Mouse (Mus musculus): ENCODE measurements at regions not wholly inside any gene's neighbourhood (a gene's known extent, or its start where the extent isn't known, plus 50 kb on each side); places are given as distances from the start of the nearest gene placed in this dataset.

DNA sequence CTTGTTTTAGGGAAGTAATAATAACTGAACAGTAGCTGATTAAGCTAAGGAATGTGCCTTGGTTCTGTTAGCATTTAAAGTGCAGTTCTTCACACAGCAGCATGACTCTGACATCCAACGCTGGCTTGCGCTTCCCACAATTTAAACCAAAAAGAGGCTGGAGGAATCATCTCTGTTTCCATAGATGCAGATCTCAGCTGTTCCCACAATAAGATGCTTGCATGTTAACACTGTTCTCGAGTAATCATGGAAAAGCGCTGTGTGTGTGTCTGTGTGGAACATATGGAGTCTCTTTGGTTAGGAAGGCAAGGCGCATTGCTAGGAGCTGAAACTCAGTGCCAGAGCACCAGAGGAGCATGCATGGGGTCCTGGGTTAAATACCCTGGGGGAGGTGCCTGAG lies 56.7 kb upstream of the Nudt7 start:
- H3K27me3 ChIP-seq (ENCODE audit: control insufficient read depth, insufficient read depth, low read length): no peaks in the 10 kb centered on the region
- TF ChIP-seq POLR2A (IDR thresholded peaks at IDR 0.05; ENCODE audit: low read depth, low read length) (no peak), CTCF (IDR thresholded peaks at IDR 0.05; ENCODE audit: extremely low read depth, insufficient read depth, insufficient read length, insufficient replicate concordance) (no peak)
- H3K27ac ChIP-seq (ENCODE audit: insufficient read depth, low read length): no peak overlapping the region
- 89% methylated on average over 5 of the region's 5 CpGs for WGBS
- H3K4me3 ChIP-seq (ENCODE audit: extremely low read depth, insufficient read depth, insufficient read length): no peak overlapping the region
- no peaks in the 10 kb centered on the region for H3K4me1 ChIP-seq (ENCODE audit: control insufficient read depth, insufficient read depth, insufficient read length)
- DNase-seq (ENCODE audit: low read depth in 1 of 2, low spot score in 2 of 2): no peak
- H3K36me3 ChIP-seq (ENCODE audit: control insufficient read depth, insufficient read depth, low read length): no peaks in the 10 kb centered on the region

DNA sequence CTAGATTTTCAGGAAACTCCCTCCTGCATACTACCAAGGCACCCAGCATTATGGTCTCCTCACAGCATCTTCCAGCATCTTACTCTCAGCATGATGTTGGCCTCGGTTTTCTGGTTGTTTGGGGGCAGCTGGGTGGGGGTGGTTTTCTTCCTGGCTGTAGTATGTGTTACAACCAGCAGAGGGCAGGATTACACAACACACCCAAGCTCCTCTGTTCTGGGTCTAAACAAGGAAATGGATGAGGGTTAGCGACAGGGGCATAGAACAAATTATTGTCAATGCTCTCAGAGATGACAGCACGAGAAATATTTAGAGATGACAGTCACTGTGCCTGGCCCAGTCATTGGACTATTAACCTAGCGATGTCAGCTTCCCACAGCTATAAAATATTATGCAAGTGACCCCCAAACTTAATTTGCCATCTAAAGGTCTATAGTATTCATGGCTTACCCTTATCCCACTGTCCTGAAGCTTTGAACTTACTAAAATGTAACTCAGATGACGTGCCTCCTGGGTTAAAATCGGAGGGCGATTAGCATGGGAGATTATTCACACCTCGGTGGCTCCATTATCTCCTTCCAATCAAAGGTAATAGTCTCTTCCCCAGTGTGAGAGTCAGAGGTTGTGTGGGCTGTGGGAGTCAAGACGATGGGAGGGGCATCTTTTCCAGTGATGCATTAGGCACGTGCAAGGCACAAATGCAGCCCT lies 52.2 kb upstream of the Nudt7 start:
- TF ChIP-seq CTCF (IDR thresholded peaks at IDR 0.05; ENCODE audit: extremely low read depth, insufficient read depth, insufficient read length, insufficient replicate concordance) (peak; percentile 36; the same call in 1 of the 2 replicates), POLR2A (IDR thresholded peaks at IDR 0.05; ENCODE audit: low read depth, low read length) (no peak)
- H3K27me3 ChIP-seq (ENCODE audit: control insufficient read depth, insufficient read depth, low read length): no peaks in the 10 kb centered on the region

DNA sequence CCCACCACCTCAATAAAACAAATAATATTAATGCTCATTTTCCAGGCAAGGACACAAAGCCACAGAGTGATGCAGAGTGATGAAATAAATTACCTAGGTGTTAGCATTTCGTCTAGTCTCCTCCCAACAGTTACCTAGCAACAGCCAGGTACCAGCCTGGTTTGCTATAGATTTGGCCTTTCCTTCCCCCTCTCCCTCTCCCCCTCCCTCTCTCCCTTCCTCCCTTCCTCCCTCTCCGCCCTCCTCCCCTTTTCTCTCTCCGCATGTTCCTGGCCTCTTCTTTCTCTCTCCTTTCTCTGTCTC lies 51.6 kb upstream of the Nudt7 start:
- no peaks in the 10 kb centered on the region for H3K36me3 ChIP-seq (ENCODE audit: control insufficient read depth, insufficient read depth, low read length)
- 76% methylated on average over 3 of the region's 3 CpGs for WGBS
- no peaks in the 10 kb centered on the region for H3K4me1 ChIP-seq (ENCODE audit: control insufficient read depth, insufficient read depth, insufficient read length)
- no peak overlapping the region for H3K27ac ChIP-seq (ENCODE audit: insufficient read depth, low read length)
- DNase-seq (ENCODE audit: low read depth in 1 of 2, low spot score in 2 of 2): no peak
- H3K27me3 ChIP-seq (ENCODE audit: control insufficient read depth, insufficient read depth, low read length): no peaks in the 10 kb centered on the region
- no peak overlapping the region for H3K4me3 ChIP-seq (ENCODE audit: extremely low read depth, insufficient read depth, insufficient read length)
- TF ChIP-seq POLR2A (IDR thresholded peaks at IDR 0.05; ENCODE audit: low read depth, low read length): no peak
- no peak for TF ChIP-seq CTCF (IDR thresholded peaks at IDR 0.05; ENCODE audit: extremely low read depth, insufficient read depth, insufficient read length, insufficient replicate concordance)

More for the DNA sequence above, 52.2 kb upstream of the Nudt7 start:
- DNase-seq (ENCODE audit: low read depth in 1 of 2, low spot score in 2 of 2): peak; percentile 2 to 3
- H3K4me3 ChIP-seq (ENCODE audit: extremely low read depth, insufficient read depth, insufficient read length): no peak overlapping the region
- 19% methylated on average over 10 of the region's 10 CpGs for WGBS
- no peaks in the 10 kb centered on the region for H3K4me1 ChIP-seq (ENCODE audit: control insufficient read depth, insufficient read depth, insufficient read length)
- H3K36me3 ChIP-seq (ENCODE audit: control insufficient read depth, insufficient read depth, low read length): no peaks in the 10 kb centered on the region
- H3K27ac ChIP-seq (ENCODE audit: insufficient read depth, low read length): no peak overlapping the region

Measured in spleen, adult 2 months (tissue).